Mouse (Mus musculus) lung, postnatal 4 days (tissue): Measurements from ENCODE around the gene Rps23.
"Not testable (repeated sequence)": the region's sequence is repeated elsewhere in the genome, so short reads cannot be mapped to it uniquely, and the experiment has no call there.

Experiments used
- DNase-seq, 2 experiments: peaks; one replicate each; pipeline ENCODE4 v3.0.0; 2021

Gene Rps23

DNA sequence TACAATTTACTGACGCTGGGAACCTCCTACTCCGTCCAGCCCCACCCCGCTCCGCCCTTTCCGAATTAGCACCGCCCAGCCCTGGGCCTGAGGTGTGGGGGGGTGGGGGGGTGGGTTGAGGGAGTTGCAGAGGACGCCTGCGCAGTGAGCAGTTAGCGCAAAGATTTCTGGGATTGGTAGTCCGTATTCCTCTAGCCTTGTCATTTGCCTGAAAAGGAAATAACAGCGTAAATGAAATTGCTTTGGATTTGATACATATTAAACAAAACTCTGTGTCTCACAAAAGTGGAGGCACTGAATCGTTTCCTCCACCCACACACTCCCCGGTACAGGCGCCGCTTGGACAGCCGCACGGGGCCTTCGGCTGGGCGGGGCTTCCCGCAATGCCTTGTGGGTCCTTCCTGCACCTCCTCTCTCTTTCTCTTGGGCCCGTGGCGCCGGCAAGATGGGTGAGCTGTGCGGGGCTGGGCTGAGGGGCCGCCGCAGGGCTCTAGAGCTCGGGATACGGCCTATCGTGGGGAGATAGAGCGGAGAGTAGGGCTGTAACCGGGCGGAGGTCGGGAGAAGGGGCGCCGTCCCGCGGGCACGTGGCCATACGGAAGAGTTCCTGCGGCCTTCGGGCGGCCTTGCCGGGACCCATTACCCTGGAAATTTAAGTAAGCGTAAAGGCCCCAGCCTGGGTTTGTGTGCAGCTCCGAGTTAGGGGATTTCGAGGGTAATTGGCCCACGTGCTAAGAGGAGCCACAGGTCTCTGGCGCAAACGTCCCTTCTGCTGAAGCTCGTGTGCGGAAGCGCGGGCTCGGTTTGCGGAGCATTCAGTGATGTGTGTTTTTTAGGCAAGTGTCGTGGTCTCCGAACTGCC is at the start of gene Rps23:
Gene Rps23 (plus strand): TSS at position 208 of the 862 bp plus-strand sequence.
- DNase-seq: peak; percentile 90 to 91

DNA sequence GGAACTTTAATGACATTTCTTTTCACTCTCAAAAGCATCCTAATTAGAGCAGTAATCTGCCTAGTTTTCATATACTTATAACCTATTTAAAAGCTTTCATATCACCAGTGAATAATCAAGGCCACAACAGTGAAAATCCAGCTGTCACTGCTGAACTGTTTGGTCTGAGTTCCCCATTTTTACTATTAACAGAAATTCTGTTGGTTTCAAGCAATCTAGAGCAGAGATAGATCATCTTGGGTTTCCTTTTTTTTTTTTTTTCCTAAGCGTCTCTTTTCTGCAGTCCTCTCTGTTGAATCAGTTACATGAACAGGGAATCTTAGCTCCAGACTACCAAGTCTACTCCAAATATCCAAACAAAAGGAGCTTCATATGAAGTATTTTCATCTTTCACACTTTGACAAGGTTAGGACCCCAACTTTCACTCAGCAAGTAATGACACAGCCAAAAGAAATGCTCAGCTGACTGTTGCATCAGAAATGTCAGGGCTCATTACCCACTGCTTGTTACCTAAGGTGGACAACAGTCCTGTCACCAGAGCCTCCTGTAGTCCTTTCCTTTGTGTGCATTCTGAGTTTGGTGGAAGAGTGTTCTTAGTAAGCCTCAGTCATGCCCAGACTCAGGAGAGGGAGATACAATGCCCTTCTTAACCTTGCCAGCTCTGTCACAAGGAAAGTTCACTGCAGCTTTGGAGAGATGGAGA is 40.9 kb upstream of the Rps23 start:
- DNase-seq: no peak

DNA sequence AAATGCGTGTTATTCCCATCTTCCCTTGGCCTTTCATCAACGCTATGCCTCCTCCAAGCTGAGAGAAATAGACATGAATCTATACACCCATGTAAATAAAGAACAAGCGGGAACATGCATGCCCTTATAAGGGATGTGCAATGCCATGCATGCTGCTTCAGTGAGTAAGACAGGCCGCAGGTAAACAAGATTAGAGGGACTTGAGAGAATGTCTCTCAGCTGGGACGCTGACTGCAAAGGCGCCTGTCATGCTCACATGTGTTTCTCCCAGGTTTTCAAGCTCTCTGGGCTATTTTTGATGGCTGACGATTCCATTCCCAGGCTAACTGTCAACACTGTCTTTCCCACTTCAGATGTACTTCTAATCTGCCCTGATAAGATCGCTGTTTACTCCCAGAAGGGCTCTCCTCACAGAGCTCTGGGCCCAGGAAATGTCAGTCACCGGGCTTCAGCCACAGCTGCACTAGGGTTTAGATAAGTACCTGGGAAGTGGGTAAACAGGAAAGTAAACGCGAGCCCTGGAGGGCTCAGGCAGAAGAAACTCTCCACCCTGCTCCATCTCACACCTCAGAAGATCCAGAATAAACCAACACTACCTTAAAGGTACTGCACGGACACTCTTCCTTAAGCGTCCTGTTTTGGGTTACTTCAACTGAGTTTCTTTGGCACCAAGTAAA is 36.8 kb upstream of the Rps23 start:
- DNase-seq: peak; percentile 5 to 29

DNA sequence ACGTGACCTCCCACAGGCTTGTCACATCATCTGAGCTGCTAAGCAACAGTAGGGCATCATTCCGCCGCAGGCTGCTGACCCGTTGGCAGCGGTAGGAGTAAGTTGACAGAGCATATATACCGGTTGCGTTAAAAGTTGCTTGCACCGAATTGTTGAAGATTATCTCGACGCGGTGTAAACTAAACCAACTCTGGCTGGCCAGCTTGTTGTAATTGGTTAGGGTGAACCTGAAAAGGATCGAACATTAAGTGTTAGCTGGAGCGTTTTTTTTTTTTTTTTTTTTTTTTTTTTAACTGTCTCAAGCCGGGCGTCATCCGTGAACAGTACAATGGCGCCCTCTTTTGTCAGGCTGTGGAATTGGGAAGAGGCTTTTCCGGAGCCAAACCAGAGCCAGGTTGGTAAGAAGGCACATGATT is 36.2 kb upstream of the Rps23 start:
- peak; percentile 56 to 77 for DNase-seq

DNA sequence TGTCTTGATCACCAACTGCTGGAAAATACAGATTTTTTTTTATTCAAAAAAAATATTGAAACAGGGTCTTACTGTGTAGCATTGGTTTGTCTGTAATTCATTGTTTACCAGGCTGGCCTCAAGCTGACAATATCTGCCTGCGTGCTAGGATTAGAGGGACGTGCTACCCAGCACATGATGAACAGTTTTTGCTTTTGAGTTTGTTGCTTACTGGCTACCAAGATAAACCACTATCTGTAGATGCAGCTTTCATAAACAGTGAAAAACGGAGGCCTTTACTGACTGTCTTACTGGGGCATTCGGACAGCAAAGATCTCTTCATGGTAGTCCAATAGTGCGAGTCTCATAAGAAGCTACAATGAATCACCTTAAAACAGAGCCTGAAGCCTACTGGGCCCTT is 32.6 kb upstream of the Rps23 start:
- DNase-seq: no peak

DNA sequence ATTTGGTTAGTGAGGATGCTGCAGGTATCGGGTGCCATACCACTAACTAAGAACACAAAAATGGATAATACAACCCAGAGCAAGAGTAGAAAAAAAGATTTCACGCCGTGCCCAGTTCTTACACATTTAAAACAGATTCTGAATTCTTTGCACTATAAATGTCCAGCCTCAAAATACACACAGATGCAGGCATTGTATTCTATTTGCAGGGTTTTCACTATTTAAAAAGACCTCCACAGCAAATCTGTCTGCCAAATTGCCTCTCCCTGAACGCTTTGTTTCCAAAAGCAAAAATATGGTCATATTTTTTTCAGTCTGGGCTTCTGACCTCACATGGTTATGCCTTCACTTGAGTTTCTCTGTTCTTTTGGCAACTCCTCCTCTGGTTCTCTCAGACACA is 27.9 kb upstream of the Rps23 start:
- DNase-seq: no peak

DNA sequence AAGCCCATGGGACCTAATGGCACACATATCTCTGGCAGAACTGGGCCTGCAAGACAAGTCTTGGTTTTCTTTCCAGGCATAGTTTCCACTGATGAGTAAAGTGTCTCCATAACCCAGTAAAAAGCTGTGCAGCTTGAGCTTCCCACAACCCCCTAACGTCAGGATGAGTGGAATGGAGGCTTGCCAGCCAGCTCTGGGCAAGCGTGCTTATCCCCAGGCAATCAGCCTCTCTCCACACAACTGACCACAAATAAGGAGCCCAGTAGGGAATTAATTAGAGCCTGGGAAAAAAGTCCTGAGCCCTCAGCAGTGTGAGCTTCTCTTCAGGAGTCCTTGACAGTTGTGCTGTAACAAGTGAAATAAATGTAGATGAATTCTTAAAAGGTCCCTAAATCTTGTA is 26.7 kb upstream of the Rps23 start:
- DNase-seq: no peak

DNA sequence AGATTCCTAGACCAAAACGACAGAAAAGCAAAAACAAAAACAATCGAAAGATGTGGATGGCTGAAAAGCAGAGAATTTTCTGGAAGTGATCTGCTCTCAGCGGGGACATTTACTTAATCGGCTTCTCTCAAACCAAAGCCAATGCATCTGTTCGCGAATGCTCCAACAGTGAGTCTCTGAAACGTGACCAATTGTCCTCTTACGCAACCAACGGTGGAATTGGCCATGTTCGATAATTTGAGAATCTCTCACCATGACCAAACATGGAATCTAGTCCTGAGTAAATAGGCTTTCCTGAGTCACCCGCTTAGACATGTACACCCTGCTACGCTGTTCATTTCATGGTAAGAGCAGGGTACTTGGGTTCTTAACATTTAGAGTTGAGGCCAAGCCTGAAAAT is 25.9 kb upstream of the Rps23 start:
- no peak for DNase-seq

DNA sequence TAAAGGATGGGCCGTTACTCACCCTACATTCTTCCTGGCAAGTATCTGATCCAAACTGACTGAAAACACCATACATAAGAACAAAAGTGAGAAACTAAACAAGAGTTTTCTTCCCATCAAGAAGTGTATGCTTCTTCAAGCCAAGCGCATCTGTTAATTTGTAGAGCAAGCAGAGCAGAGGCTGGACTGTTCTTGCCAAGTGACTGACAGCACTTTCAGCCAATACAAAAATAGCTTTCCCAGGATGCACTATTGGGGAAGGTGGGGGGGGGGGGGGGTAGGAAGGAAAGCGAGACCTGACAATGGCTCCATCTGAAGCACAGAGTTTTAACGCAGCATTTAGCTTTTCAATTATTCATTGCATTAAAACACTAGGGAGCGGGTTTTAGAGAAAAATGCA is 17.6 kb upstream of the Rps23 start, which contains the start of gene Atp6ap1l:
Gene Atp6ap1l (minus strand): TSS at position 180 of the 400 bp plus-strand sequence.
- DNase-seq: no peak

DNA sequence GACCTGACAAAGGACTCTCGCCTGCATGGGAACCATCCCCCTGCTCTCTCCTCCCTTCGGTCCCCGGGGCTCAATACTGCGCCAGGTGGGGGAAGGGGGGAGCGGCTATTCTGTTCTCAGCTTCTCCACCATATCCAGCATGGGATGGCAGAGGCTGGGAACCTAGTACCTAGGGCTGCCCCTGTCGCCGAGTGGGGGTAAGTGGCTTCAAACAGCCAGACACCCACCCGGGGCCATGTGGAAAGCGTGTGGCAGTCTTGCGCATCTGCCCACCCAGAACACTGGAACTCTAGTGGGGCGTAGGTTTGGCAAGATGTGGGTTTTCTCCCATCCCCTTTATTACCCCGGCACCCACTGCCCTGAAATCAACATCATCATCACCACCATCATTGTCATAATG is 15.4 kb upstream of the Rps23 start:
- no peak for DNase-seq

DNA sequence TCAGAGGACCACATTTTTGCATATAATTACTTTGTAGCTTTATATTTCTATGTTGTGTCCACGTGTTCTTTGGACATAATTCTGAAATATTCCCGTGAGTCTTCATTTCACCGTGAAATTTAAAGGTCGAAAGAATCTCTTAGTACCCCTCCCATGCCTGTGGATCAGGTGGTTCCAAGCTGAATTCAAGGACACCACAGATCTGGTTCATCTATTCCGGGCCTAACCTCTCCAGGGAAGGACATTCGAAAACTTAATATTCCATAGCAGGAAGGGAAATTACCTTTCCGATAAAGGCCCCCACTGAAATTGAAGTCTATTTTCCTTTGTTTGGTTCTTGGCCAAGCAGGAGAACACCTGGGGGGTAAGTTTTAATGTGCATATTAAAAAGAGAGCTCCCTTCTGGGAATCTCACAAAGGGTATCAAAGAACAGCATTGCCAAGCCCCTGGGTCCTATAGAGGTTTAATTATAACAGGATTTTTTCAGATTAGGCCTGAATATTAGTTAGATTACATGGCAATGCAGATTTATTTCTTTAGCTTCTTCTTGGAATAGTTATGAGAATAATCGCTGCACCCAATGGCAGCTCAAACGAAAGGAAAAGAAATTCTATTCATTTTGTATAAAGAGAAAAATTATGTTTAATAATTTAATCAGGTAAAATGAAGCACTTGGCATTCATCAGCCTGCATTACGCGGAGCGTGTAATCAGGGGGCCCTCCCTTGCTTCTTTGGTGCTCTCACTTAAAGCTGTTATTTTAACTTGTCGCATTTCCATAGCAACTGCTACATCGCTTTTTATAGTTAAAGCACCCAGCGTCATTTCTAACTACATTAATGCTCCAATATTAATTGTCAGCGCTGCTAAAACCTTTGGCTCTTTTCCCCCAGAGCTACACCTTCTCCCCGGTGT is 9.7 kb upstream of the Rps23 start:
- DNase-seq: no peak

DNA sequence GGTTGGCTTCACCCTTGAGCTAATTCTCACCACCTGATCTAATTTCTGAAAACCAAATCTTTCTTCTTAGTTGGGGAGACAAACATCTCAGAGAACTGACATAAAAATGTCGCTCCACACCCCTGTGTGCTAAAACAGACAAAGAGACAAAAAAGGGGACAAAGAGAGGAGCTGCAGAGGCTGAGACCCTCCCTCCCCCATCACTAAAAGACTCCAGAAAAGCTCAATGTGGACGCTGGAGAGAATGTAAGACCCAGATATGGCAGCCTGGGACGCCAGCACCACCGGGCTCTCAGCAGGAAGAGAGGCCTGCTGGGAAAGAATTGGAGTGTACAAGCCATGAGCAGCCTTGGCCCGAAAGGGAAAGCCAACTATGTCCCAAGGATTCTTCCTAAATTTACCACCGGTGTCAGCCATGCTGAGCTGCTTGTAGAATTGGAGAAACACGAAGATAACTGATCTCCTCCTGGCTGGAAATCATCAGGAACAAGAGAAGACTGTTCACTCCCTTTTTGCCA is 9.0 kb upstream of the Rps23 start:
- no peak for DNase-seq

DNA sequence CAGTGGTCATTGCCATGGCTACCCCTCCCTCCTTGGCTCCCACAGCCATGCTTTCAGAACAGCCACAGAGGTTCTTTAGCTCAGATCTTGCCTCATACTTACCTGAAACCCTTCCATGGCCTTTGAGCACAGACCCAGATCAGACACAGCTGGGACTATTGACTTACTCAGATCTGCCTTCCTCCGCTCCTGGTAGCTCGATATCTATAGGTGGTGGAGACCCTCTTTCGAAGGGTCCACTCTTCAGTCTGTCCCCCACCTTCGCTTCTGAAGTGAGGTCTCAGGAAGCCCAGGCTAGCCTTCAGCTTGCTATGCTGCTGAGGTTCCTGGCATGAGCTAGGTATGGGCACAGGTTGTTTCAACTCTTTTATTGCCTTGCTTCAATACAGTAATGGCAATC is 8.0 kb upstream of the Rps23 start:
- DNase-seq: no peak

DNA sequence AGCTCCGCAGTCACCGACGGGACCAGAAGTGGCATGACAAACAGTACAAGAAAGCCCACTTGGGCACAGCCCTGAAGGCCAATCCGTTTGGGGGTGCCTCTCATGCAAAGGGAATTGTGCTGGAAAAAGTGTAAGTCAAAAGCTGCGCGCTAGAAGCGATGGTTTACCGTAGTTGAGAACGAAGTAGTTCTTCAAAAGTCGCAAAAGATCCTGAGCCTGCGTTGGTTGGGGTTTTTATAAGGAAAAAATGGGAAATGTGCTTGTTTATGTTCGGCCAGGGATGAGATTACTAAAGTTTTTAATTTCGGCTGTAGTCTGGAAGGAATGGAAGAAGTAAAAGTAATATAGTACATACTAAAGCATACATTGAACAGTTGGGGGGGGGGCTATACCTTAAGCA is 859 bp downstream of the Rps23 start:
- DNase-seq: not testable (repeated sequence)

DNA sequence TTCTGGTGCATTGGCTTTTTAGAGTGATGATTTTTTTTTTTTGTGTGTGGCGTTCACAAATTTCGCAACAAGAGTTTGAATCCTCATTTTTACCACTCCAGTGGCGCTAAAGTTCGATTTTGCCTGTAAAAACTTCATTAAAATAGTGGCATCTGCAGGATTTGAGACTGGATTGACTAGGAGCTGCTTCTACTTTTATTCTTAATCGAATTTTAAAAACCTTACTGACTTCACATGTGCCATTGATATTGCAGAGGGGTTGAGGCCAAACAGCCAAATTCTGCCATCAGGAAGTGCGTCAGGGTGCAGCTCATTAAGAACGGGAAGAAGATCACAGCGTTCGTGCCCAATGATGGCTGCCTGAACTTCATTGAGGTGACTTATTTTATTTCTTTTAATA is 1.3 kb downstream of the Rps23 start:
- DNase-seq: no peak

DNA sequence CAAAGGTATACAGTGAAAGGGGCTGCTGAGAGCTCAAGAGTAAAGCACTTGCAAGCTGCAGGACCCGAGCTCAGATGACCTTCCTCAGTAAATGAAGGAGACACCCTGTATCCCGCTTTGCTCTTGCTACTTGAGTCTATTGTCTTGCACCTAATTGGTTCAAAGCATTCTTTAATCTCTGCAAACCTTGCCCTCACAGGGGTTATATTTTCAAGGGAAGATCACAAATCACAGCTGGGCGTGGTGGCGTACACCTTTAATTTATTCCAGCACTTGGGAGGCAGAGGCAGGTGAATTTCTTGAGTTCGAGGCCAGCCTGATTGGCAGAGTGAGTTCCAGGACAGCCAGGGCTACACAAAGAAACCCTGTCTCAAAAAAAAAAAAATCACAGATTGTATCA is 2.4 kb downstream of the Rps23 start:
- no peak for DNase-seq

DNA sequence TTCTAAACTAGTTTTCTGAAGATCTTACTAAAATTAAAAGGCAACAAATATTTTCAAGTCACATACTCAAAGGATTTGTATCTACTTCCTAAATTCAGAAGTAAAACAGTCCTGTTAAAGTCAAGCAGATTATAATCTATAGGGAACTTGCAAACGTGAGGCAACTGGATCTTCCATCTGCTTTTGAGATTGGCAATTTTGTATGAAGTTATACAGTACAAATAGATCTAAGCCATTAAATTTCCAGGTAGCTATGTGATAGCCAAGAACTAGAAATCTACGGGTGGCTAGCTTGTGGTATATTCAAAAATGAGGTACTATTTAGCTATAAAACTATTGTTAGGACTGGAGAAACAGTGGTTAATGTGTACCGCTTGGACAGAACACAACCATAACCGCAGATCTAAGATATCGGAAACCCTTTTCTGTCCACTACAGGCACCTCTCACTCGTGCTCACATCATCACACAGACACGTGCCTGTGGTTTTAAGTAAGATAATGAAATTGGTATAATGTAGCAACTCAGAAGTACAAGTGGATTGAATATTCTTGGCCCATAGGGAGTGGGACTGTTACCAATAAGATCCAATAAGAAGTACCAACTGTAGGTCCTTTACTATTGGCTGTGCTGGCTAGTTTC is 3.5 kb downstream of the Rps23 start:
- DNase-seq: no peak

DNA sequence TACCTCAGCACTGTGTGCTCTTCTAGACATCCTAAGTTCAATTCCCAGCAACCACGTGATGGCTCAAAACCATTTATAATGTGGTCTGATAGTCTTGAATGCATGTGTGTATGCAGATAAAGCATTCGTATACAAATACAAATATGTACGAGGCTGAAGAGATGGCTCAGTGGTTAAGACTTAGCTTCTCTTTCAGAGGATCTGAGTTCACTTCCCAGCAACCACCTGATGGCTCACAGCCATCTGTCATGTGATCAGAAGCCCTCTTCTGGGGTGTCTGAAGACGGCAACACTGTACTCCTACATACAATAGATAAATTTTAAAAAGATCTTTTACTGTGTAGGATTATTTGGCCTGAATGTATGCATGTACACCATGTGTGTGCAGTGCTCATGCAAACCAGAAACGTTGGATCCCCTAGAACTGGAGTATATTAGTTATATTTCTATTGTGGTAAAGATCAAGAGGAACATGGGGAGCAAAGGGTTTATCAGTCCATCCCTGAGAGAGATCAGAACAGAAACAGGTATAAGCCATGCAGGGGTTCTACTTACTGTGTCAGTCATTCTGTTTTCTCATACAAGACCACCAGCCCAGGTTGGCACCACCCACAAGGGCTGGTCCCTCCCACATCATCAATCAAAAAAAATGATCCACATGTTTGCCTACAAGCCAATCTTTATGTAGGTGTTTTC is 4.3 kb downstream of the Rps23 start:
- DNase-seq: no peak

DNA sequence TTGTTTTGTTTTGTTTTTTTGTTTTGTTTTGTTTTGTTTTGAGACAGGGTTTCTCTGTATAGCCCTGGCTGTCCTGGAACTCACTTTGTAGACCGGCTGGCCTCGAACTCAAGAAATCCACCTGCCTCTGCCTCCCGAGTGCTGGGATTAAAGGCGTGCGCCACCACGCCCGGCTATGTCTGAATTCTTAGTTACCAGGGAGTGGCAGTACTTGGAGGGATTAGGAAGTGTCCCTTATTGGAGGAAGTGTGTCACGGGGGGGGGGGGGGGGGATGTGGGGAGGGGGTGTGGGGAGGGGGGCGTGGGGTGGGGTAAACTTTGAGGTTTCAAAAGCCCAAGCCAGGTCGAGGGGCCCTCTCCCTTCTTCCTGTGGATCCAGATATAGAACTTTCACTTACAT is 5.5 kb downstream of the Rps23 start:
- not testable (repeated sequence) for DNase-seq

DNA sequence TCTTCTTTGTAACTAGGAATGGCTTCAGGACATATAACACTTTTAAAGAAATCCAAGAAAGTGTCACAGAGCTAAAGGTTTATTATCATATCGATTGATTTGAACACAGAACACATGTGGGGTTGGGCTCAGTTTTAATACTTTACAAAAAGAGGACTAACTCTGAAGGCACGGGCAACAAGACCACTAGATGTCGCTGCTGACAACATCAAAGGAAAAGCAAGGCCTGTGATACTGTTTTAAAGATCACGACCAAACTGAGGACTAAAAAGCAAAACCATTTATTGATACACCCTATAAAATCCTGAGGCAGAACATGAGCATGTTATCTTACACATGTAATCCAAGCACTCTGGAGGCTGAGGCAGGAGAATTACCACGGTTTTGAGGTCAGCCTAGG is 7.1 kb downstream of the Rps23 start:
- DNase-seq: peak; percentile 29 to 74

DNA sequence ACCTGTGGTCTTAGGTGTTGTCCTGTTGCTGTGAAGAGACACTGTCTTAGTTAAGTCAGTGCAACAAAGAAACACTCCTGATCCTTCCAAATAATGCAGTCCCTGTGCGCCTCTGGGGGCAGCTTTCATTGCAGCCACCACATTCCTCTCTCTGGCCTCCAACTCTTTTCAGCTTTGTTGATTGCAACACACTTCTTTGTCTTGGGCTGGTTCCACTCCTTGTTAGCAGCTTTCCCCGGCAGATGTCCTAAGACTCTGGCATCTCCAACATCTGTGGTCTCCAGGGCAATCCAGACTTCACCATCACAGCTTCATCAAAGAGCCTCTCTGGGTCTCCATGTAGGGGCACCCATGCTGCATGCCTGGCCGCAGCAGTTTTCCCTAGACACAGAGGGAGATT is 10.5 kb downstream of the Rps23 start:
- DNase-seq: no peak
